In genomic region chr6:33924888-33925287, GRCm38 (mm10) we compare ENCODE assay signal across 23 mouse cellular contexts.
A peak's percentile ranks its signal among the peaks of the same experiment; 100 is the strongest.
DNase-seq lines count a peak whose midpoint lies in the region; ATAC-seq lines count a peak whose summit lies in the region.
"Had no signal": no experiment of that assay in that cellular context is flagged by ENCODE, and none has a peak within 500 bp of the region (broad histone marks: within the 10 kb centered on the region; RNA-seq: fewer than 3 reads in every experiment).

No protein-coding gene starts in this region.

- 0 out of 2 replicates have a peak, but pooled peaks cover 2% of the 10 kb centered on the region for H3K36me3 ChIP-seq in forebrain, embryonic 12.5 days (replicated peaks)
- H3K36me3 ChIP-seq: forebrain, embryonic 10.5 days had no signal

- H3K4me3 ChIP-seq in forebrain, embryonic 12.5 days (replicated peaks) = no peak overlapping the region
- H3K4me3 ChIP-seq: embryonic facial prominence, embryonic 13.5 days; embryonic facial prominence, embryonic 15.5 days; erythroblast, embryonic 14.5 days; forebrain, embryonic 10.5 days; forebrain, embryonic 13.5 days; forebrain, embryonic 15.5 days had no signal

- no peak for ATAC-seq in forebrain, embryonic 12.5 days (ENCODE audit: low FRiP score)
- ATAC-seq: forebrain, embryonic 13.5 days; forebrain, embryonic 15.5 days; forebrain, postnatal 0 days had no signal

- peak; percentile 16 to 43 for DNase-seq in cerebellum, postnatal 14 days
- no peak for DNase-seq in cerebellum, postnatal 36 days
- peak; percentile 9 for DNase-seq in left cerebral cortex, postnatal 4 days
- DNase-seq in left cerebral cortex, postnatal 14 days (ENCODE audit: low spot score in 2 of 2) = no peak
- peak; percentile 33 for DNase-seq in retina, embryonic 14.5 days (ENCODE audit: low spot score)
- DNase-seq in Muller cell, postnatal 12 days (ENCODE audit: inconsistent ontology term) = no peak
- DNase-seq: adrenal gland, adult 2 months; adrenal gland, postnatal 10 days; adrenal gland, postnatal 25 days; cerebellum, adult 11 months; cerebellum, adult 2 months; cerebellum, adult 9-10 months; cerebellum, postnatal 25 days; embryo, embryonic 11 days; forebrain, postnatal 0 days had no signal

- no peak overlapping the region for H3K4me2 ChIP-seq in forebrain, embryonic 12.5 days
- H3K4me2 ChIP-seq: embryonic facial prominence, embryonic 13.5 days; embryonic facial prominence, embryonic 15.5 days; forebrain, embryonic 13.5 days; forebrain, embryonic 15.5 days had no signal

- H3K9me3 ChIP-seq in forebrain, embryonic 12.5 days = no peaks in the 10 kb centered on the region
- H3K9me3 ChIP-seq: embryonic facial prominence, embryonic 13.5 days; embryonic facial prominence, embryonic 15.5 days; forebrain, embryonic 10.5 days; forebrain, embryonic 13.5 days; forebrain, embryonic 15.5 days; G1E had no signal

- H3K27ac ChIP-seq in forebrain, embryonic 12.5 days = no peak overlapping the region
- H3K27ac ChIP-seq: embryonic facial prominence, embryonic 13.5 days; embryonic facial prominence, embryonic 15.5 days; forebrain, embryonic 10.5 days; forebrain, embryonic 13.5 days; forebrain, embryonic 15.5 days had no signal

- intact Hi-C loops in left cerebral cortex, postnatal 4 days (cut with DNase I) = no loop called here
- intact Hi-C loops in left cerebral cortex, postnatal 14 days (cut with DNase I) = loop anchor here (10.0 kb wide), 1 partner anchor 240 kb away; no protein-coding TSS in a partner anchor

- H3K4me1 ChIP-seq in forebrain, embryonic 12.5 days = peaks cover 7% of the 10 kb centered on the region

- H3K27me3 ChIP-seq in forebrain, embryonic 12.5 days = no peaks in the 10 kb centered on the region
- H3K27me3 ChIP-seq: embryonic facial prominence, embryonic 13.5 days; embryonic facial prominence, embryonic 15.5 days; forebrain, embryonic 13.5 days; forebrain, embryonic 15.5 days had no signal

- H3K9ac ChIP-seq in forebrain, embryonic 12.5 days = no peak overlapping the region
- H3K9ac ChIP-seq: embryonic facial prominence, embryonic 13.5 days; embryonic facial prominence, embryonic 15.5 days; forebrain, embryonic 13.5 days; forebrain, embryonic 15.5 days; forebrain, postnatal 0 days had no signal

- WGBS in forebrain, embryonic 12.5 days = 75% methylated on average over 4 of the region's 4 CpGs

Comparison
In these comparisons a context has a peak if more than half of its experiments do, and no peak if none do; other contexts are left out.
1. DNase-seq: peak in cerebellum, postnatal 14 days (2 of 2), left cerebral cortex, postnatal 4 days (single experiment) and retina, embryonic 14.5 days (single experiment); none in cerebellum, postnatal 36 days (0 of 2), left cerebral cortex, postnatal 14 days (0 of 2) and Muller cell, postnatal 12 days (single experiment).